Mouse (Mus musculus) heart, postnatal 25 days (tissue): ENCODE results near the gene Tceal7. TPM values are rescaled to one million over a fixed set of nuclear protein-coding genes. Genes with fewer than 3 reads are reported as not detected.
"Not testable (repeated sequence)": the region's sequence is repeated elsewhere in the genome, so short reads cannot be mapped to it uniquely, and the experiment has no call there.

Experiments used
- DNase-seq: peaks from one replicate; pipeline ENCODE4 v3.0.0; 2022; ENCODE audit warnings: low spot score
- intact Hi-C: fragments of 180-260 bp; cut with DNase I; formaldehyde crosslinking; loops from one replicate; pipeline ENCODE4 v1.15.1; 2025
- microRNA-seq: library from miRNA; unstranded; fragments of <30 nt; microRNA quantifications from one replicate; pipeline ENCODE4 v1.2.0, GENCODE M21; 2022
- total RNA-seq, 2 experiments: library from RNA; stranded (reverse); gene quantifications; 2 replicates each; pipeline ENCODE4 v1.2.3; 2021

Gene Tceal7
- total RNA-seq, 2 experiments from 2014 or later = 0.95 to 1.3 TPM

DNA sequence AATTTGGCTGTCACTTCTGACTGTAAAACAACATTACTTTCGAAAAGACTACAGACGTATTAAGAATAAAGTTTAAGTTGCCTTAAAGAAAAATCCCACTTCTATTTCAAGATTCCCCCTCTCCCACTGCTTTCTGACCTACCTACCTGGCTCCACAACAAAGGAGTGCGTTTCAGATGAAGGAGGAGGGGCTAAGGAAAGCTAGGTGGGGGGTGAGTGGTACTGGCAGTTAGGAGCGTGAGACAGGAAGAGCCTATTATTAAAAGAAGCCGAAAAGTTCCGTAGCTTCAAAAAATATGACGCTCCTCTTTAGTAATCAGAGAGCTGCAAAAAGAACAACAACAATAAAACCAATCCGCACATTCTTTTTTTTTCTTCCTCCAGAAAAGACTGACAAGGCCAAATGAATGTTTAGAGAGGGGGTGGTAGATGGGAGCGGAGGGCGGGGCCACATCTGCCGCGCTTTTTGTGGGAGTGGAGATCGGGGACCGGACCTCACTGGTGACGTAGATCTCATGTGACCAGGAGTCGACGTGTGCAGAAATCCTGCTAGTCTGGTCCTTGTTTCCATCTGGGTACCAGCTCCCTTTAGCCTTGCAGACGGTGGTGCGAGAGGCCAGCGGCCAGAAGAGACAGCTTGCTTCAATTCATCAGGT lies 30.1 kb downstream of the Tceal7 start, which contains the start of gene Tceal9:
Tceal9 (plus strand) TSS at position 506 of the 656 bp plus-strand sequence.
- peak; percentile 58 for DNase-seq
- intact Hi-C loops = no loop called here

DNA sequence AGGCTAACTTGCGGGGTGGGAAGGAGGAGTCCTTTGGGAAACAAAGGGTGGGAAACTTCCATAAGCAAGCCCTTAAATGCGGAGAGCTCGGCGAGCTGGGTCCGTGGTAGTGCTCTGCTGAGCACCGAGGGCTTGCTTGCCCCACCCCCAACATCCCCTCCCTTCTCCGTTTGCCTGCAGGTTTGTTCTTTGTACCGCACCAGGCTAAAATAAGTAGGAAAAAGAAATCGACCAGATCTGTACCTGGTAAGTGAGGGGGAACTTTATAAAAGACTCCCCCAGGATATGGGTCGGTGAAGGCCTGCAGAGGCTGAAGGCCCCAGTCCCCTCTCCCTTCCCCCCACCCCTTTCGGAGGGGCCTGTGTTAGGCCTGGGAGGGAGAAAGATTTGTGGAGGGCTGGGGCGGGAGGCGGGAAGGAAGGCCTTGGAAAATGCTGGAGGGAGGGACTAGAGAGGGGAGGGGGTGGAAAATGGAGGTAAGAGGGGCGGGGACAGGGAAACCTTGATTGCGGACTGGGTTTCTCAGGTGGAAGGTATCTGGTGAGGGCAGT lies 31.0 kb downstream of the Tceal7 start:
- intact Hi-C loops = no loop called here
- no peak for DNase-seq

DNA sequence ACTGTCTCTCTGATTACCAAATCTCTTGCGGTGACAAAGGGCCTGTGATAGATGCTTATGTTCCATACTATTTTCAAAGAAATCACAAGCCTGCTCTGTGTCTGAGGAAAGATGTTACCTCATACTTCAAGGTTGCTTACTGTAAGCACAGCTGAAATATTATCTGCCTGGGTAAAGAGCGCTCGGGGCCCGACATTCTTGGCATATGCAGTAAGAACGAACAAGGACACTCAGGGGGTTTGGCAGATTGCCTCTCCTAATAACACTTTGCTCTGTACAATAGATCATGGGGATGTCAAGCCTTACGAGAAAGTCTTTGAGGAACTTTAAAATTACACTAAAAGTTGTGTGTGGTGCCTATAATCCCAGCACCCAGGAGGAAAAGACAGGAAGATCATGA lies 34.2 kb downstream of the Tceal7 start:
- no peak for DNase-seq
- intact Hi-C loops = no loop called here

DNA sequence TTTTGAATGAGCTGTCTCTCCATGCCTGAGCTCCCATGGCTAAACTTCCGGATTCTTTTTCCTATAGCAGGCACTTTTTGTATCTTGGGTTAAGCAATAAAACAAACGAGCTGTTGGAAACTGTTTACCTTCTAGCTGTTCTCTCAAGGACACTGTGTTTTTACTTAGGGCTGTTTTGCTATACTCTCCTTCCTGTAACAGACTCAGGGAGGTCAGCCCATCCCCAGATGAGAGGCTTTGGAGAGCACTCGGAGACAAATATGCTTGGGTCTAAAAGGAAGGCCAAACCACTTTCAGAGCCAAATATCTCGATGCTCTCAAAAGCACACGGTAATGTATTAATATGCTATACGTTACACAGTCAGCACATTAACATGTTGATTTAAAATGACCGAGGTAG lies 35.1 kb downstream of the Tceal7 start:
- intact Hi-C loops = loop anchor here (2.0 kb wide), 1 partner anchor 19 kb away; no protein-coding TSS in a partner anchor
- DNase-seq = no peak

DNA sequence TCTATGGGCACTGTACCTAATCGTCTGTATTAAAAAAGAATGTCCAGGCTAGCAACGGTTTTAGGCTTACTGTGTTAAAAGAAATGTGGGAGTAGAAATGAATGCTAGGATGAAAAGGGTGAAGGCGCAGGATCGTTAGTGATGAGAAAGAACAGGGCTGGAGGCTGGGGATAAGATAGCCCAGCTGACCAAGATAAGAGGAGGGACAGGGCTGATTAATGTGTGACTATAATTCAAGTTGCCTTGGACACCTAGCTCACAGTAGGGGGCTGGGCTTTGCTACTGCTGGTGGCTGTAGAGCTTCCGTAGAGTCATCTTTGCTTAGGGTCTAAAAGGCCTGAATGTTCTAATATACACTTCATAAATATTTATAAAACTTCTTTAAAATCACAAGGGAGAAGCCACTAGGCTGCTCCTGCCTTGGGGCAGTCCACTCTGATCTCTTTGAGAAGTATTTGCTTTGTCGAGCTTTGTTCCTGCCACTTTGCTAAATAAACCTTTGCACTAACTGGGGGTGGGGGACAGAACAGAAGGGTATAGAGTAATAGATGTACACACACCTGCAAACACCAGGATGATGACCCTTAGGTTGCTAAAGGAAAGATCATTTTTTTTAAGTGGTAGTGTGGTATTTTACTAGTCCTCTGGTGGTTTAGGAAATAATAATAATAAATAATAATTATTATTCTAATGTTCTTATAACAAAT lies 37.6 kb downstream of the Tceal7 start:
- DNase-seq = no peak
- intact Hi-C loops = no loop called here

DNA sequence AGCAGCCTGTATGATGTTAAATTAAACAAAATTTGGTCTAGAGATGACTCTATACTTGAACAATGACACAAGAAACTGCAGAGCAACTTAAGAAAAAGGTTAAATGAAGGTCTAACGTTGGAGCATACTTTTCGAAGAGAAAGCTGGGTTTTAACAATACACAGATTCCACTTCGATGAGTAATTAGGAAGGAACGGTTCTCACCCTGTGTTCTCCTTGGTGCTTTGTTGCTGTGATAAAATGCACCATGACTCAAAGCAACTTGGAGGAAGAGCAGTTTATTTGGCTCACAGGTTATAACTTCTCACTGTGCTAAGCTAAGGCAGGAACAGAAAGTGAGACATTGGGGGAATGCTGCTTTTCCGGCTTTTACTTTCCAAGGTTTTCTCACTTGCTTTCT lies 53.1 kb downstream of the Tceal7 start:
- no peak for DNase-seq
- intact Hi-C loops = loop anchor here (2.0 kb wide), 1 partner anchor 17 kb away; no protein-coding TSS in a partner anchor

DNA sequence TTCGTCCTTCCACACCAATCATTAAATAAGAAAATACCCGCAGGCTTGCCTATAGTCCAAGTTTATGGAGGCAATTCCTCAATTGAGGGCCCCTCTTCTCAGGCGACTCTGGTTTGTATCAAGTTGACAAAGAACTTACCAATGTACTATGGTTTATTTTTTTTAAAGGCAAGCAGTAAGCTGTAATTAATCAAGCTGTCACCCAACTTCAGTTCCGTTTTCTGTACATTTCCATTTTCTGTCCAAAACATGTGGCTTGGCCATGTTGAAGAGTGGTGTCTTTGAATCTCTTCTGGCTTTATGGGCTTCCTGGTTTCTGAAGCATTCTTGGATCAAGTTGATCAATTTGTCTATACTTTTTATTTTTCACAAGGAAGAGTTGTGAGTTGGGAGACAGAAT lies 53.6 kb downstream of the Tceal7 start:
- no peak for DNase-seq
- intact Hi-C loops = loop anchor here (2.0 kb wide), 1 partner anchor 17 kb away; no protein-coding TSS in a partner anchor

DNA sequence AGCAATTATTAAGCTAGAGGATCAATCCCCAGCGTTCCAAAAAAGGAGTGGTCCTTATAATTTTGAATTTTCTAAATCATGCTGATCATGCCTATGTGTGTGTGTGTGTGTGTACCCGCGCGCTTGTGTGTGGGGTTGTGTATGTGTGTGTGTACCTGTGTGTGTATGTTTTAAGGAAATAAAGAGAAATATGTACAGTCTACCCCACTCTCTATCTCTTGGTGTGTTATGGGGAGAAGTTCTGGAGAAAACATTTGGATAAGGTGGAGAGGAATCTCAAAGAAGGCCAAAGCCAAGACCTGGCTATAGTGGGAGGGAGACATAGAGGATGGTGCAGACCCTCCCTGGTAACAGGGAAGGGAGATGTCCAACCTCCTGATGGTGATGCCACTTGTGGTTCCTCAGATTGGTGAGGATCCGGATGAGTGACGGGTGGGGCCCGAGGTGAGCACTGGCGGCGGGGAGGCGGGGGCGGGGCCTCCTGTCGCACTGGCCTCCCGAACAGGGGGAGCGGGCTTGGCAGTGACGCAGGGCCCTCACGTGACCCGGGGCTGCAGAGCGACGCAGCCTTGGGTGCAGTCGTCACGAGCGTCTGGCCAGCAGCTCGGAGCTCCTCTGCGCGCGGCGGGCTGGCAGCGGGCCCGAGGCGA lies 55.3 kb downstream of the Tceal7 start, which contains the start of gene Bex3:
Bex3 (plus strand) TSS at position 511 of the 650 bp plus-strand sequence.
- intact Hi-C loops = loop anchor here (2.0 kb wide), 1 partner anchor 19 kb away; no protein-coding TSS in a partner anchor
- DNase-seq = not testable (repeated sequence)

DNA sequence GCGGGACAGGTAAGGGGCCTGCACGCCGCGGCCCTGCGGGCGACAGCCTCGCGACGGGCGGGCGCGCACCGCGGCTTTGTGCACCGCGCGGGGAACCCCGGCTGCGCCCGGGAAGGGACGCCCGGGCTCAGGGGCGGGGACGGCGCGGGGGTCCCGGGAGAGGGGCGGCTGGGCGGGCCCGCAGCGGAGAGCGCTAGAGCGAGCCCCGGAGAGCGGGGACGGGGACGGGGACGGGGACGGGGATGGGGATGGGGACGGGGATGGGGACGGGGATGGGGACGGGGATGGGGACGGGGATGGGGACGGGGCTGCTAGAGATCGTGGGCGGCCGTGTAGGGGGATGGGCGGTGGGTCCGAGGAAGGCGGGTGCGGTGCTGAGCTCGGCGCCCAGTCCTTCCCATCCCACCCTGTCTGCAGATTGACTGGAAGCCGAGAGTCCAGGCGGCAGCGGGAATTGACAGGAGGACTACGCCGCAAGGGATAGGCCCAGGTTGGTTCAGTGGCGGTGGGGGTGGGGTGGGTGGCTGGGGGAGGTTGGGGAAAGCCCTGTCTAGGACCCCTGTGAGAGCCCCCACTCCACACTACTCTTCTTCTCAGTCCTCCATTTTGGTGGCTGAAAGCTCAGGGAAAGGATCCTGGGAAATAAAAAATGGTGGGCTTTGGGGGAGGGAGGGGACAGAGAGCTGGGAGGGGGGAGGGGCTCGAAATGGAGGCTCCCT lies 56.0 kb downstream of the Tceal7 start:
- not testable (repeated sequence) for DNase-seq

DNA sequence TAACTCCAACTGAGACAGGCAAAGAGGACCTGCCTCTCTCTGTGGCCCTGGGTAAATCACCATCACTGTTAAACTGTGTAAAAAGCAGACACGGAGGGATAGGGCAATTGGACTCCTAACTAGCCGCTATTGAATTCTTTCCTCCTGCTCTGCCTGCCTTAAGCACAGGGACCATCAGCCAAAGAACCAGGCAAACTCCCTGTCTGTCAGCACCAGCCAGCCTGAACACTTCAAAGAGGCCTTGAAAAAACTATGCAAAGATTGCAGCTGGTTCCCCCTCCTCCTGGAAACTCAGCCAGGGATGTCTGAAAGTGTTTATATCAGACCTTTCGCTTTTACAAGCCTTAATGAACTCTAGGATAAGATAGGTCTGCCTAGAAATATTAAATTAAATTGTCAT lies 60.0 kb downstream of the Tceal7 start:
- intact Hi-C loops = no loop called here
- DNase-seq = no peak

More for the DNA sequence above, 56.0 kb downstream of the Tceal7 start:
- intact Hi-C loops = not testable (repeated sequence)

DNA sequence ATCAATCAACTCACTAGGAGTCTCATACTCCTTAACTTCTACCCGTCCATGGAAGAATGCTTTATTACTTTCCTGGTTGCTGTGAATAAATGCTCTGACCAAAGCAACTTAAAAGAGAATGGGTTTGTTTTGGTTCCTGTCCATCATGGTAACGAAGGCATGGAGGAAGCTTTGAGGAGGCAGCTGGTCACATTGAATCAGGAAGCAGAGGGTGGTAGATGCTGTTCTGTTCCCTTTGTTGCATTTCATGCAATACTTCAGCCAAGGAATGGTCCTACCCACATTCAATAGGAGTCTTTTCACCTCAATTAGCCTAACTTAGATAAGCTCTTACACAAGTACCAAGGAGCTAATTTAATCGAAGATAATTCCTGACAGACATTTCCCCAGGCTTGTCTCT lies 60.8 kb downstream of the Tceal7 start:
- intact Hi-C loops = no loop called here
- DNase-seq = no peak

Small RNA genes within 50 kb of the gene (microRNA-seq; reads per million reads assigned to microRNA genes)
- not detected for gene Mir6383

Other genes starting within 250 kb of the Tceal7 start
- 1 to 10 TPM; 2.0 to 3.0 TPM for gene Arxes2, start 221.0 kb upstream of the Tceal7 start, total RNA-seq
- under 1 TPM; 0.81 to 0.86 TPM for gene Arxes1, start 181.4 kb upstream of the Tceal7 start, total RNA-seq
- under 1 TPM in 1 of 2 experiments, not detected in 1; 0.29 TPM for gene Bex2, start 146.5 kb upstream of the Tceal7 start, total RNA-seq
- gene Nxf3, start 129.5 kb upstream of the Tceal7 start, total RNA-seq = under 1 TPM in 1 of 2 experiments, not detected in 1; 0.22 TPM
- 1 to 10 TPM in 1 of 2 experiments, under 1 TPM in 1; 0.83 to 1.1 TPM for gene Bex4, start 75.8 kb upstream of the Tceal7 start, total RNA-seq
- 10 to 100 TPM; 20.6 to 23.8 TPM for gene Tceal8, start 42.4 kb upstream of the Tceal7 start, total RNA-seq
- gene Tceal5, start 10.9 kb upstream of the Tceal7 start, total RNA-seq = under 1 TPM; 0.50 to 0.94 TPM
- gene Bex1, start 734 bp downstream of the Tceal7 start, total RNA-seq = 1 to 10 TPM; 2.0 to 3.6 TPM
- gene Tceal9, start 30.3 kb downstream of the Tceal7 start, total RNA-seq = 10 to 100 TPM; 31.2 to 36.5 TPM
- 10 to 100 TPM; 12.2 to 17.1 TPM for gene Bex3, start 55.5 kb downstream of the Tceal7 start, total RNA-seq